Mouse (Mus musculus) cortical plate, adult 2 months (tissue): Measurements from ENCODE around the gene Bin2. TPM values are rescaled to one million over a fixed set of nuclear protein-coding genes. Genes with fewer than 3 reads are reported as not detected.
A peak's percentile ranks its signal among the peaks of the same experiment; 100 is the strongest.

Source experiments
- H3K27ac ChIP-seq: fragments of 200-500 bp; 2 replicates; pipeline ENCODE4 v1.5.1; 2012; ENCODE audit warnings: low read length, control low read depth, inconsistent platforms; ENCODE audit not compliant: insufficient read depth
- H3K4me1 ChIP-seq: fragments of 200-500 bp; 2 replicates; pipeline ENCODE4 v1.6.1; 2011; ENCODE audit warnings: low read length; ENCODE audit not compliant: control insufficient read depth, insufficient read depth
- H3K4me3 ChIP-seq: fragments of 200-500 bp; 2 replicates; pipeline ENCODE4 v1.5.1; 2011; ENCODE audit warnings: mild to moderate bottlenecking, low read length, control low read depth; ENCODE audit not compliant: insufficient read depth
- CTCF ChIP-seq: fragments of 200-500 bp; IDR thresholded peaks from 2 replicates; pipeline ENCODE4 v1.5.1; 2011; ENCODE audit warnings: mild to moderate bottlenecking, control low read depth, low read length; ENCODE audit not compliant: insufficient read depth; ENCODE audit errors: extremely low read depth
- POLR2A ChIP-seq: fragments of 200-500 bp; IDR thresholded peaks from 2 replicates; pipeline ENCODE4 v1.6.1; 2011; ENCODE audit warnings: mild to moderate bottlenecking, low read length, control low read depth; ENCODE audit not compliant: insufficient read depth; ENCODE audit errors: extremely low read depth
- polyA plus RNA-seq: library from polyadenylated mRNA; depleted of rRNA; stranded (reverse); fragments of >200 nt; gene quantifications from 2 replicates; pipeline ENCODE4 v1.2.3, GENCODE M21; 2012

Bin2 gene
- polyA plus RNA-seq, 1 experiment: 7.6 TPM

- Histone ChIP-seq H3K4me1 (no peaks in the 10 kb centered on the region), H3K4me3 (no peak overlapping the region), H3K27ac (no peak overlapping the region)
- TF ChIP-seq CTCF (no peak), POLR2A (no peak)
These were observed 15.1 kb upstream of the Bin2 start for GRCm38 (mm10) chr15:100684450-100684849.

GRCm38 (mm10) chr15:100683041-100683440 lies 13.7 kb upstream of the Bin2 start:
- Histone ChIP-seq H3K4me1 (no peaks in the 10 kb centered on the region), H3K4me3 (no peak overlapping the region), H3K27ac (no peak overlapping the region)
- TF ChIP-seq POLR2A: no peak
- TF ChIP-seq CTCF: peak; percentile 97

- Histone ChIP-seq H3K4me1 (no peaks in the 10 kb centered on the region), H3K4me3 (no peak overlapping the region), H3K27ac (no peak overlapping the region)
- TF ChIP-seq POLR2A: no peak
- no peak for TF ChIP-seq CTCF
These were observed 12.4 kb upstream of the Bin2 start for GRCm38 (mm10) chr15:100681770-100682169.

GRCm38 (mm10) chr15:100680381-100680780 lies 11.0 kb upstream of the Bin2 start:
- TF ChIP-seq CTCF (no peak), POLR2A (no peak)

GRCm38 (mm10) chr15:100679005-100679404 lies 9.7 kb upstream of the Bin2 start:
- Histone ChIP-seq H3K4me1 (no peaks in the 10 kb centered on the region), H3K27ac (no peak overlapping the region), H3K4me3 (no peak overlapping the region)
- no peak for TF ChIP-seq POLR2A
- no peak for TF ChIP-seq CTCF

More at GRCm38 (mm10) chr15:100680381-100680780, 11.0 kb upstream of the Bin2 start:
- Histone ChIP-seq H3K4me3 (no peak overlapping the region), H3K27ac (no peak overlapping the region), H3K4me1 (no peaks in the 10 kb centered on the region)

GRCm38 (mm10) chr15:100678581-100678980 lies 9.2 kb upstream of the Bin2 start:
- TF ChIP-seq CTCF (no peak), POLR2A (no peak)
- Histone ChIP-seq H3K4me3 (no peak overlapping the region), H3K27ac (no peak overlapping the region), H3K4me1 (no peaks in the 10 kb centered on the region)

- Histone ChIP-seq H3K4me1 (no peaks in the 10 kb centered on the region), H3K27ac (no peak overlapping the region)
- no peak for TF ChIP-seq POLR2A
- TF ChIP-seq CTCF: no peak
These were observed 8.3 kb upstream of the Bin2 start for GRCm38 (mm10) chr15:100677675-100678074.

GRCm38 (mm10) chr15:100676521-100676920 lies 7.2 kb upstream of the Bin2 start:
- H3K27ac ChIP-seq: no peak overlapping the region
- H3K4me1 ChIP-seq: no peaks in the 10 kb centered on the region
- no peak for TF ChIP-seq CTCF
- TF ChIP-seq POLR2A: no peak
- no peak overlapping the region for H3K4me3 ChIP-seq

More at GRCm38 (mm10) chr15:100677675-100678074, 8.3 kb upstream of the Bin2 start:
- H3K4me3 ChIP-seq: no peak overlapping the region

GRCm38 (mm10) chr15:100675486-100675885 lies 6.1 kb upstream of the Bin2 start:
- H3K4me1 ChIP-seq: no peaks in the 10 kb centered on the region
- no peak overlapping the region for H3K4me3 ChIP-seq
- TF ChIP-seq CTCF: no peak
- no peak for TF ChIP-seq POLR2A
- H3K27ac ChIP-seq: no peak overlapping the region

GRCm38 (mm10) chr15:100674566-100674965 lies 5.2 kb upstream of the Bin2 start:
- H3K4me3 ChIP-seq: no peak overlapping the region
- no peak overlapping the region for H3K27ac ChIP-seq

More at GRCm38 (mm10) chr15:100674566-100674965, 5.2 kb upstream of the Bin2 start:
- no peaks in the 10 kb centered on the region for H3K4me1 ChIP-seq
- TF ChIP-seq POLR2A: no peak
- no peak for TF ChIP-seq CTCF
